Mouse (Mus musculus) midbrain, embryonic 10.5 days (tissue): Measurements from ENCODE around the gene Rara. TPM values are rescaled to one million over a fixed set of nuclear protein-coding genes. Genes with fewer than 3 reads are reported as not detected.

Experiments used
- DNase-seq: peaks from one replicate; pipeline ENCODE4 v3.0.0-alpha.2; 2017; ENCODE audit warnings: low spot score
- H3K27ac ChIP-seq: fragments of 300-500 bp; sonication (generic); replicated peaks from 2 replicates; pipeline ENCODE4 v1.5.1; 2016; ENCODE audit warnings: mild to moderate bottlenecking
- H3K27me3 ChIP-seq: fragments of 300-500 bp; sonication (generic); 2 replicates; pipeline ENCODE4 v1.6.1; 2016; ENCODE audit warnings: low read depth, mild to moderate bottlenecking; ENCODE audit not compliant: poor library complexity, severe bottlenecking
- H3K36me3 ChIP-seq: fragments of 300-500 bp; sonication (generic); 2 replicates; pipeline ENCODE4 v1.6.1; 2016; ENCODE audit warnings: mild to moderate bottlenecking, moderate library complexity
- H3K4me1 ChIP-seq: fragments of 300-500 bp; sonication (generic); 2 replicates; pipeline ENCODE4 v1.6.1; 2016
- H3K4me3 ChIP-seq: fragments of 300-500 bp; sonication (generic); 2 replicates; pipeline ENCODE4 v1.5.1; 2016; ENCODE audit warnings: mild to moderate bottlenecking, moderate library complexity
- H3K9me3 ChIP-seq: fragments of 300-500 bp; sonication (generic); replicated peaks from 2 replicates; pipeline ENCODE4 v1.6.1; 2016; ENCODE audit warnings: mild to moderate bottlenecking
- WGBS: fragments of 180-500 bp; shearing (Covaris S2); methylation state at CpG from one replicate; pipeline ENCODE4 v1.1.7; 2016; 5-methylcytosine and 5-hydroxymethylcytosine counted together
- polyA plus RNA-seq: library from polyadenylated mRNA; unstranded; fragments of >200 nt; fragmentation: Nextera tagmentation; extraction: Ambion mirVana; gene quantifications from 2 replicates; pipeline ENCODE4 v1.2.1, GENCODE M21; 2016

Rara gene
- polyA plus RNA-seq, 1 experiment from 2014 or later, result 15.5 TPM

- Histone ChIP-seq H3K36me3 (peaks cover 45% of the 10 kb centered on the region), H3K4me3 (peak overlapping the region; percentile 88), H3K27ac (peak overlapping the region; percentile 98), H3K4me1 (peaks cover 38% of the 10 kb centered on the region), H3K27me3 (no peaks in the 10 kb centered on the region), H3K9me3 (no peaks in the 10 kb centered on the region)
- no peak for DNase-seq
- 14% methylated on average over 4 of the region's 4 CpGs for WGBS
Observed at GRCm38 (mm10) chr11:99023094-99023493, 95.5 kb downstream of the Rara start.

GRCm38 (mm10) chr11:99023500-99024467 is 96.2 kb downstream of the Rara start, which contains the start of gene Top2a:
Gene Top2a, minus strand, starts transcription at chr11:99024189.
- Histone ChIP-seq H3K4me1 (peaks cover 38% of the 10 kb centered on the region), H3K36me3 (peaks cover 38% of the 10 kb centered on the region), H3K27ac (peak within 1 kb of the TSS; percentile 98), H3K27me3 (no peaks in the 10 kb centered on the region), H3K9me3 (no peaks in the 10 kb centered on the region), H3K4me3 (peak within 1 kb of the TSS; percentile 88)
- peak; percentile 94 for DNase-seq
- WGBS, result under 1% methylated on average over 54 of the region's 54 CpGs

Other genes starting within 250 kb of the Rara start
- 246 and 258 TPM in 2 replicates for gene Psmd3, start 245.3 kb upstream of the Rara start, polyA plus RNA-seq
- gene Csf3, start 226.6 kb upstream of the Rara start, polyA plus RNA-seq, result not detected in 2 replicates
- 74.1 and 82.2 TPM in 2 replicates for gene Med24, start 198.4 kb upstream of the Rara start, polyA plus RNA-seq
- gene Thra, start 187.2 kb upstream of the Rara start, polyA plus RNA-seq, result 9.5 and 15.6 TPM in 2 replicates
- 1.4 TPM in 2 replicates for gene Nr1d1, start 152.5 kb upstream of the Rara start, polyA plus RNA-seq
- 22.9 and 24.3 TPM in 2 replicates for gene Msl1, start 132.3 kb upstream of the Rara start, polyA plus RNA-seq
- 49.0 and 55.7 TPM in 2 replicates for gene Casc3, start 122.9 kb upstream of the Rara start, polyA plus RNA-seq
- gene Rapgefl1, start 91.0 kb upstream of the Rara start, polyA plus RNA-seq, result 1.3 TPM in 2 replicates
- gene Wipf2, start 64.2 kb upstream of the Rara start, polyA plus RNA-seq, result 3.7 and 3.9 TPM in 2 replicates
- gene Cdc6, start 20.0 kb upstream of the Rara start, polyA plus RNA-seq, result 53.3 and 67.8 TPM in 2 replicates
- 0.16 TPM in 1 of 2 replicates, not detected in the other for gene Gjd3, start 55.2 kb downstream of the Rara start, polyA plus RNA-seq
- gene Top2a, start 96.4 kb downstream of the Rara start, polyA plus RNA-seq, result 357 and 364 TPM in 2 replicates
- 290 and 322 TPM in 2 replicates for gene Igfbp4, start 113.4 kb downstream of the Rara start, polyA plus RNA-seq
- 0.55 and 0.84 TPM in 2 replicates for gene Tns4, start 161.5 kb downstream of the Rara start, polyA plus RNA-seq
- gene Ccr7, start 227.3 kb downstream of the Rara start, polyA plus RNA-seq, result 0.14 TPM in 1 of 2 replicates, not detected in the other